23 mouse cellular contexts compared by ENCODE assay signal in genomic region chr16:13046366-13047120, GRCm38 (mm10).
DNase-seq lines count a peak whose midpoint lies in the region; ATAC-seq and TF ChIP-seq lines count a peak whose summit lies in the region.
"Had no signal": no experiment of that assay in that cellular context is flagged by ENCODE, and none has a peak within 500 bp of the region (broad histone marks: within the 10 kb centered on the region; RNA-seq: fewer than 3 reads in every experiment).

No protein-coding gene starts in this region.

- CTCF ChIA-PET in Patski (lab: Charles Lee): interaction anchor here (1.6 kb wide), 1 partner anchor 21 kb away, joined by 3 read pairs; no protein-coding TSS in a partner anchor

- POLR2A ChIA-PET in Patski (lab: Charles Lee): no interaction called here

- ATAC-seq in Patski: peak; percentile 72
- ATAC-seq: forebrain, embryonic 15.5 days; hindbrain, embryonic 16.5 days; intestine, embryonic 15.5 days had no signal

- intact Hi-C loops in left cerebral cortex, postnatal 14 days (cut with DNase I): no loop called here

- in situ Hi-C loops in Patski (cut with MboI; ENCODE audit: low pct_unique_long_range_greater_than_20kb): no loop called here

- H3K27me3 ChIP-seq in Patski: no peaks in the 10 kb centered on the region
- H3K27me3 ChIP-seq: CH12.LX; forebrain, embryonic 15.5 days; heart, embryonic 12.5 days; intestine, embryonic 15.5 days; limb, embryonic 12.5 days; liver, embryonic 13.5 days; midbrain, embryonic 12.5 days; neural tube, embryonic 12.5 days had no signal

- peak; percentile 26 for DNase-seq in adrenal gland, adult 8-10 months
- no peak for DNase-seq in adrenal gland, adult 18-20 months (ENCODE audit: low spot score in 2 of 2)
- DNase-seq in Patski (ENCODE audit: low read depth, low spot score): no peak
- DNase-seq in kidney, adult 9 months: peak; percentile 90
- peak; percentile 65 to 87 for DNase-seq in kidney, postnatal 25 days
- DNase-seq in thymus, postnatal 25 days: no peak
- DNase-seq in left cerebral cortex, postnatal 14 days (ENCODE audit: low spot score in 2 of 2): no peak
- DNase-seq in cerebellum, postnatal 25 days: no peak
- DNase-seq: cerebellum, adult 2 months; heart, adult 11 months; heart, postnatal 10 days; liver, embryonic 13.5 days; lung, adult 2 months; lung, postnatal 14 days; right cerebral cortex, postnatal 14 days had no signal

- no peak for TF ChIP-seq CTCF in Patski (IDR thresholded peaks at IDR 0.05)

Comparison
In these comparisons a context has a peak if more than half of its experiments do, and no peak if none do; other contexts are left out.
1. DNase-seq: peak in adrenal gland, adult 8-10 months (single experiment), kidney, adult 9 months (single experiment) and kidney, postnatal 25 days (2 of 2); none in adrenal gland, adult 18-20 months (0 of 2), Patski (single experiment), thymus, postnatal 25 days (single experiment), left cerebral cortex, postnatal 14 days (0 of 2) and cerebellum, postnatal 25 days (0 of 2).